Mouse (Mus musculus): ENCODE results near the gene Bmf. TPM values are rescaled to one million over a fixed set of nuclear protein-coding genes. Genes with fewer than 3 reads are reported as not detected.
A peak's percentile ranks its signal among the peaks of the same experiment; 100 is the strongest.

Gene Bmf
- polyA plus RNA-seq, 1 experiment from 2014 or later: 4.9 TPM

DNA sequence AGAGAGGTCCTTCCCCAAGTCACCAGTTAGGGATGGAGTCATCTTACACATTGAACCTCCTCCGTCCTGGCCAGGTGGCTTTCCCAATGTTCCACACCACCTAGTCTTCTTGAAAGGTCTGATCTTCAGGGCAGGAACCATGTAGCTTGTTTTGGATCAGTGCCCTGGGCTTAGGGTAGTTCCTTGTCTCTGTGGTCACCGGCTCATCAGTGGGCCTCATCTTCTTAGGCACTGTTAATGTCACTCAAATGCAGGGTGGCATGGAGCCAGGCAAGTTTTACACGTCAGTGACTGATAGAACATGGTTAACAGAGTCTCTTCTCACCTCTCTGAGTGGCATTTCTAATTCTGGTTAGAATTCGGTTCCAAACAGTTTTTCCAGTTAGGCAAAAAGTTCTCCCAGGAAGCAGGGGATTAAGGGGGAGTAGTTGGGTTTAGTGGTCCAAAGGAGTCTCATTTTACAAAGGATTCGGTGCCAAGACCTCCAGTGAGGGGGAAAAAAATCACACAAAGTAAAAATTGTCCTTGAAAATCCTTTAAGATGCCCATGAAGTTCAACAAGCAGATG is 26.2 kb downstream of the Bmf start:
- WGBS: 68% methylated on average over 5 of the region's 5 CpGs
- Histone ChIP-seq H3K27ac (peak overlapping the region; percentile 89), H3K9me3 (no peaks in the 10 kb centered on the region), H3K27me3 (ENCODE audit: insufficient read depth, poor library complexity, severe bottlenecking) (no peaks in the 10 kb centered on the region), H3K4me1 (replicated peaks) (peaks cover 50% of the 10 kb centered on the region), H3K36me3 (no peaks in the 10 kb centered on the region), H3K4me3 (no peak overlapping the region)
- DNase-seq (ENCODE audit: low spot score): no peak

DNA sequence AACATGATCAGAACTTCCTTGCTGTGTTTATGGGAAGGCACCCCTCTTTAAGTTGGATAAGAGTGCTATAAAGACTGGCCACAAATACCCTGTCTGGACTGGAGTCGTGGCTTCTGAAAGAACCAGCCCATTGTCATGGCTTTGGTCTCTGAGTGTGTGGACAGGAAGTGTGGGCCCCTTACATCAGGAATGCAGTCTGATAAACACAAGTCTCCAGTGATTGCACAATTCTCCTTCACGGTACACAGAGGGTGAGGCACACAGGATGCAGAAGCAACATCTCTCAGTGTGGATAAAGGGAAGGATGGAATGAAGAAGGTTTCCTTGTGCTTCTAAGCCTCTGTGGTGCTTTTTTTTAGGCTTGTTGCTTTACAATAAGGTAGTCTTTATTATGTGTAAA is 27.2 kb downstream of the Bmf start:
- Histone ChIP-seq H3K4me3 (no peak overlapping the region), H3K4me1 (replicated peaks) (peaks cover 48% of the 10 kb centered on the region), H3K27ac (peak overlapping the region; percentile 89; the same call in 1 of the 2 replicates), H3K27me3 (ENCODE audit: insufficient read depth, poor library complexity, severe bottlenecking) (no peaks in the 10 kb centered on the region), H3K36me3 (no peaks in the 10 kb centered on the region), H3K9me3 (no peaks in the 10 kb centered on the region)
- no peak for DNase-seq (ENCODE audit: low spot score)
- 56% methylated on average over 2 of the region's 2 CpGs for WGBS

DNA sequence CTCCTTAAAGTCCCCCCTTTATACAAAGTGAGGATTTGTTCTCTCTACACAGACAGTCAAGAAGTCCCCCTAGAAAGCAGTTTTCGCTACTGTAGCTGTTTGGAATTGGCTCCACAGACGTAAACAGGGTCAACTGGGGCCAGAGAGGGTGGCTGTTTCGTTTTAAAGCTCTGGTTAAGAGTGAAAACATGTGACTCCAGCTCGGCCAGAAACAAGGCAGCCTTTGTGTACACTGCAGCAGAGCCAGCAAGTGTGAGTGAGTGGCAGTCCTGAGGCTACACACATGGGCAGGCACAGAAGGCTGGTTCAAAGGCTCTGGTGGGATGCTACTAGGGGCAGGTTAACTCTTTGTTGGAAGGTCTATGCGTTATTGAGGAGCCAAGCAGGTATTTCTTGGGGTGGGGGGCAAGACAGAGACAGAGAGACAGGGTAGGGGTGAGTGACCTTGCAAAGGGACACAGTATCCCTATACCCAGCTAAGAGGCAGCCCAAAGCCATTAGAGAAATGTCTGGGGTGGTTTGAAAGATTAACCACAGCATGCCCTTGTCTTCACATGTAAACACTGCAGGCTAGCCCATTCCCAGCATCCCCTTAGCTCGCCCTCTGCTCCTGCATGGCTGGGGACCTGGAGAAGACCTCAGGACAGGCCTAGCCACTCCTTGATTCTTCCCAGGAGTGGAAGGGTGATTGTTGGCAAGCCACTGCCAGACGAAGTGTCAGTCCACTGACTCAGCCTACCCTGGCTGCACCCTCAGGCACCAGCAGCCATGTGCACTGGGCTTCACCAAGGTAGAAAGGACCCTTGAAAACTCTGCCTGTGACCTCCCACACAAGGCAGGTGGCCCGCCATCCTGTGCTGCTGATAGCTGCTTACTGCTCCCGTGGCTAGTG is 29.2 kb downstream of the Bmf start:
- H3K36me3 ChIP-seq: no peaks in the 10 kb centered on the region
- H3K27ac ChIP-seq: peak overlapping the region; percentile 89
- peaks cover 48% of the 10 kb centered on the region for H3K4me1 ChIP-seq (replicated peaks)
- H3K27me3 ChIP-seq (ENCODE audit: insufficient read depth, poor library complexity, severe bottlenecking): no peaks in the 10 kb centered on the region; the same call in 1 of the 2 replicates
- no peaks in the 10 kb centered on the region for H3K9me3 ChIP-seq
- peak; percentile 76 for DNase-seq (ENCODE audit: low spot score)
- no peak overlapping the region for H3K4me3 ChIP-seq
- WGBS: 42% methylated on average over 9 of the region's 9 CpGs

DNA sequence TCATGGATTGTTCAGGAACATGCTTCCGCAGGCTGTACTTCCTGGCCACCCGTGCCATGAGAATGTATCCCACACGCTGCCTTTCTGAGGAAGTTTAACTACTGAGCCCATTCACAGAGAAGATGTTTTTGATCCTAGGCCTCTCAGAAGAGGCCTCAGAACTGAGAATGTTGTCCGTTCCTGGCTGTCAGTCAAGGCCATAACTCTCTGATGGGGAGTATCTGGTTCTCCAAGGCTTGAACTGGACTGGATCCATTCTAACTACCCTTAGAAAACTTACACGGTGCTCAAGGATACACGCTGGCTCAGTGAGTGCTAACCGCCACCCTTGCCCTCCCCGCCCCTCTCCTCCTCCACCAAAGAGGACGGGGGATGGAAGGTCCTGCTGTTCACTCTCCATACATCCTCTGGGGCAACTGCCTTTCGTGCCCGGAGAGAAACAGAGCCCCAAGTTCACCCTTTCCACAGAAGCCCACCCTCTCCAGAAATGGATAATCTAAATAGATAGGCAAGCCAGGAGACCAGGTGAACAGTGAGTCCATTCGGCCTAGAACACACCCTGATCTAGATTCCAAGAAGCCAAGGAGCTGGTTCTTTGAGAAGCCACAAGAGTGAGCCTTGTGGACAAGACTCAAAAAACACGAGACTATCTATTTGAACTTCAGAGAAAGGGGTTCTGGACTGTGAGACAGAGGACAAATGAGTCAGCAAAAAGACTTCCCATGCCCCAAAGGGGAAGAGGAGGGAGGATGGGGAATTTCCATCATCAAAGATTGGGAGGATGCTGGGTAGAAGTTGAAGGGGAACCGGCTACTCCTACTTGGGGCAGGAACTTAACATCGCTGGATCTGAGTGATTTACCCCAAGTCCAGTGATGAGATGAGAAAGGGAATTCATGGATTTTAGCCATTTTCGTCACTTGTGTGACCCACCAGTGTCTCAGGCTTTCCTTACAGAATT is 36.8 kb downstream of the Bmf start:
- 81% methylated on average over 16 of the region's 16 CpGs for WGBS
- Histone ChIP-seq H3K9me3 (no peaks in the 10 kb centered on the region), H3K4me3 (no peak overlapping the region), H3K36me3 (no peaks in the 10 kb centered on the region), H3K27me3 (ENCODE audit: insufficient read depth, poor library complexity, severe bottlenecking) (peaks cover 4% of the 10 kb centered on the region; the same call in 1 of the 2 replicates), H3K27ac (peak overlapping the region; percentile 91), H3K4me1 (replicated peaks) (peaks cover 36% of the 10 kb centered on the region)
- DNase-seq (ENCODE audit: low spot score): no peak

DNA sequence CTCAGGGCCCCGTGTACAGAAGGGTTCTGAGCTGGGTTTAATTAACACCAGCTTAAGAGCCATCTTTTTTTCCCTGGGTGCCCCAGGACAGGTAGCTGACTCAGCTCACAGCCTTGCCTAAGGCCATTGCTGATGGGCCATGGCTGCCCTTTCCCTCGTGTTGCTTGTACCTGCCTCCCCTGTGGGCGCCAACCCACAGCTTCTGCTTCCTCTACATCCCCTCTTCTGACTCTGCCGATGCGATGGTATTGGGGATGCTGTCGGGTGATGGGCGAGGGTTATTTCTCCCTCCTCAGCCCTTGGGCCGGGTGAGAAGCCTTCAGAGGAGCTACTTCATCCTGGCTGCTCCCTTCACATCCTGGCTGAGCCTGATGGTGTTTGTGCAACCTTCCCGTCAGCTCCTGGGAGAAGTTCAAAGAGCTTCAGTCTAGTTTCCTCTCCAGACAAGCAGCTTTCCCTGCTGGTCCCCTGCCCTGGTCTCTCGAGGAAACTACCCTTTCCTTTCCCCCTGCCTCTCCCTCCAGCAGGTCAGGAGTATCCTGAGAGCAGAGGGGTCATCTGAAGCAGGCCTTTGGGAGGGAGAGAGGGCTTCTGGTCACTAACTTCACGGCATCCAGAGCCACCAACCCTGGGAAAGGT is 37.6 kb downstream of the Bmf start:
- peaks cover 4% of the 10 kb centered on the region; the same call in 1 of the 2 replicates for H3K27me3 ChIP-seq (ENCODE audit: insufficient read depth, poor library complexity, severe bottlenecking)
- H3K9me3 ChIP-seq: no peaks in the 10 kb centered on the region
- no peak for DNase-seq (ENCODE audit: low spot score)
- H3K4me1 ChIP-seq (replicated peaks): peaks cover 36% of the 10 kb centered on the region
- 61% methylated on average over 11 of the region's 11 CpGs for WGBS
- H3K27ac ChIP-seq: peak overlapping the region; percentile 91
- no peaks in the 10 kb centered on the region for H3K36me3 ChIP-seq
- no peak overlapping the region for H3K4me3 ChIP-seq

DNA sequence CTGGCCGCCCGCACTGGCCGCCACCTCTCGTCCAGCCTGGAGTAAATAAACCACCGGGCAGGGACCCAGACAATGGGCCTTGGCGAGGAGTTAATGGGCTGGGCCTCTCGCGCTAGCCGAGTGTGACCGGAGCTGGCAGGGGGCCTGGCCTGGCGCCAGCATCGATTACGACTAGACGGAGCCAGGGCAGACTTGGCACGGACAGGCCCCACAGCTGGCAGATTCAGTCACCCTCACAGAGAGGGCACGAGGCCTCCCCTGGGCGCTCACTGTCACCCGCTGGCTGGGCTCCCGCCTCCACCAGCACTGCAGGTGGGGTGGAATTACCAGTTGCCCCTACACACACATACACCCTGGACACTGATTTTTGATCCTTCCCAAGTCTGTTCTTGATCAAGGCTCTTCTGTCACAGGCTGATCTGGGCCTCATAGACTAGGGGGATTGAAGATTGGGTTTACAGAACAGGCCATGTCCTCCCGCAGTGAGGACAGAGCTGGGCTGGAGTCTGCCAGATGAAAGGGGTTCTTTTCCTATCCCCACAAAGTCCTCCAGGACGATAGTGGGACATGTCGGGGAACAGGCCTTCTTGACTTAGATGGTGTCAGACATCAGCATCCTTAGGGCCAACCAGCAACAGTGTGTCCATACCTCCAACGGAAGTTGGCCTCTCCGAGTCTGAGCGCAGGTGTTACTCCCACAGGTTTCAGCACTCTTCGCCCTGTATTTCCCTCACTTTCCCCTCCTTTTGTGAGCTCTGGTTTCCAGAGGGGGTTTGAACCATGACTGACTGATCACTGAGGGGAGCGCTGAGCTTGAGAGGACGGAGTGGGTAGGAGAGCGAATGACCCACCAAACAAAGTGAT is 38.8 kb downstream of the Bmf start:
- WGBS: 34% methylated on average over 29 of the region's 29 CpGs
- Histone ChIP-seq H3K27me3 (ENCODE audit: insufficient read depth, poor library complexity, severe bottlenecking) (0 out of 2 replicates have a peak, but pooled peaks cover 4% of the 10 kb centered on the region), H3K36me3 (no peaks in the 10 kb centered on the region), H3K4me1 (replicated peaks) (peaks cover 36% of the 10 kb centered on the region), H3K27ac (peak overlapping the region; percentile 91), H3K9me3 (no peaks in the 10 kb centered on the region), H3K4me3 (peak overlapping the region; percentile 35)
- peak; percentile 86 for DNase-seq (ENCODE audit: low spot score)

DNA sequence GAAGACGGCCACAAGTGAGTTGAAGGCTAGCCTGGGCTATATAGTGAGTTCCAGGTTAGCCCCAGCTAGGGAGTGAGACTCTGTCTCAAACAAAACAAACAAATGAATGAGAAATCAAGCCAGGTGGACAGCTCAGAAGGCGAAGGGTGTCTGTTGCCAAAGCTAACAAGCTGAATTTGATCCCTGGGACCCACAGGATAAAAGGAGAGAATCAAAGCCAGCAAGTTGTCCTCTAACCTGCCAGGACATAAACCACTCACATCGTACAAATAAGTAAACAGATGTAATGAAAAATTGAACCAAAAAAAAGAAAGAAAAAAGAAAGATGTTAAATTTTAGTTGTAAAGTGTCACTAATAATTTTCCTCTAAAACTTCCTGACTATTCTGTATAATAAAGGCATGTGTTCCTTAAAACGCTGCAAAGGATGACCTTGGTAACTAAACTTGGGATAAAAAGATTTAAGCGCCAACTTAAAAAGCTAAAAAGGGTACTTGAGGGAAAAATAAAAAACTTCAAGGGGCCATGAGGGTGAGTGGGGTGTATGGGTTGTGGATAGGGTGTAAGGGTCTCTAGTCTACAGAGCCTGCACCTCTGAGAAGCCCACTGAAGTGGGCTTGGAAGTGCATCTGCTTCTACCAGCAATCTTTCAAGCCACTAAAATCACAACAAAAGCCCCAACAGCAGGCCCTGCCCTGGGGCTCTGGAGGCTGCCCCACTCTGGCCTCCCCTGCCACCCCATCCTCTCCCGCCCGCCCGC is 39.6 kb downstream of the Bmf start:
- H3K36me3 ChIP-seq: no peaks in the 10 kb centered on the region
- H3K27ac ChIP-seq: peak overlapping the region; percentile 91
- H3K4me3 ChIP-seq: peak overlapping the region; percentile 35
- H3K9me3 ChIP-seq: no peaks in the 10 kb centered on the region
- 0 out of 2 replicates have a peak, but pooled peaks cover 4% of the 10 kb centered on the region for H3K27me3 ChIP-seq (ENCODE audit: insufficient read depth, poor library complexity, severe bottlenecking)
- DNase-seq (ENCODE audit: low spot score): no peak
- H3K4me1 ChIP-seq (replicated peaks): peaks cover 36% of the 10 kb centered on the region
- WGBS: 50% methylated on average over 8 of the region's 8 CpGs

DNA sequence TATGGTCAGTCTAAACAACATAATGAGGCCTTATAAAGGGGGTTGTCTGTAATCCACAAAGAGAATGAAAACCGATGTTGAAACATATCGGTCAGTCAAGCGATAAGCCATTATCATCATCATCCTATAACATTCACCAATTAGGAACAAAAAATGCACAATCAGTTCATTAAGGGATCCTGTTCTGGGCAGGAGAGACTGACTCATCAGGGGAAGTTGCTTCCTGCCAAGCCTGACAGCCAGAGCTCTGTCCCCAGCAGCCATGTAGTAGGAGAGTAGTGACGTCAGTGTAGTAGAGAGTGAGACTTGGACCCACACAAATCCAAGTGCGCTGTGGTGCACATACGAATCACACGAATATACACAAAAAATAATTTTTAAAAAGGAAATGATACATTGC is 42.4 kb downstream of the Bmf start:
- no peak for DNase-seq (ENCODE audit: low spot score)
- Histone ChIP-seq H3K4me3 (no peak overlapping the region), H3K27me3 (ENCODE audit: insufficient read depth, poor library complexity, severe bottlenecking) (0 out of 2 replicates have a peak, but pooled peaks cover 4% of the 10 kb centered on the region), H3K36me3 (no peaks in the 10 kb centered on the region), H3K9me3 (no peaks in the 10 kb centered on the region), H3K27ac (no peak overlapping the region), H3K4me1 (replicated peaks) (peaks cover 26% of the 10 kb centered on the region)
- WGBS: 92% methylated on average over 7 of the region's 7 CpGs

DNA sequence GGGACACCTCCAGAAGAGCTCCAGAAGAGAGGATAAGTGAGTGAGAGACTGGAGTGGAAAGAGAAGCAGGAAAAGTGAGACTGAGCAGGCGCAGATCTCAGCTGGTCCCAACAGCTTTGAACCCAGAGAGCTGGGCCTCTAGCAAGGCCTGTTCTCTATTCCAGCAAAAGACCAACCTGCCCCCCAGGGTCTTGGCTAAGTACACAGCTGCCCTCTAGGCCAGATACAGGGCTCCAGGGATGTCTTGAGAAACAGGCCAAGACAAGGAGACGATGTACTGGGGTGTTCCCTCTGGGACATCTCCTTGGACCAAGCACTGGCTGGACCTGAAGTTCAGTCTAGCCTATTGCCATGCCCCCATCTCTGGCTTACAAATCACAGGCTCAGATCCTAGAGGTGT is 49.3 kb downstream of the Bmf start:
- Histone ChIP-seq H3K27ac (peak overlapping the region; percentile 69), H3K4me3 (no peak overlapping the region), H3K27me3 (ENCODE audit: insufficient read depth, poor library complexity, severe bottlenecking) (no peaks in the 10 kb centered on the region), H3K36me3 (no peaks in the 10 kb centered on the region), H3K9me3 (no peaks in the 10 kb centered on the region), H3K4me1 (replicated peaks) (peaks cover 27% of the 10 kb centered on the region)
- WGBS: 86% methylated on average over 2 of the region's 2 CpGs
- DNase-seq (ENCODE audit: low spot score): no peak

DNA sequence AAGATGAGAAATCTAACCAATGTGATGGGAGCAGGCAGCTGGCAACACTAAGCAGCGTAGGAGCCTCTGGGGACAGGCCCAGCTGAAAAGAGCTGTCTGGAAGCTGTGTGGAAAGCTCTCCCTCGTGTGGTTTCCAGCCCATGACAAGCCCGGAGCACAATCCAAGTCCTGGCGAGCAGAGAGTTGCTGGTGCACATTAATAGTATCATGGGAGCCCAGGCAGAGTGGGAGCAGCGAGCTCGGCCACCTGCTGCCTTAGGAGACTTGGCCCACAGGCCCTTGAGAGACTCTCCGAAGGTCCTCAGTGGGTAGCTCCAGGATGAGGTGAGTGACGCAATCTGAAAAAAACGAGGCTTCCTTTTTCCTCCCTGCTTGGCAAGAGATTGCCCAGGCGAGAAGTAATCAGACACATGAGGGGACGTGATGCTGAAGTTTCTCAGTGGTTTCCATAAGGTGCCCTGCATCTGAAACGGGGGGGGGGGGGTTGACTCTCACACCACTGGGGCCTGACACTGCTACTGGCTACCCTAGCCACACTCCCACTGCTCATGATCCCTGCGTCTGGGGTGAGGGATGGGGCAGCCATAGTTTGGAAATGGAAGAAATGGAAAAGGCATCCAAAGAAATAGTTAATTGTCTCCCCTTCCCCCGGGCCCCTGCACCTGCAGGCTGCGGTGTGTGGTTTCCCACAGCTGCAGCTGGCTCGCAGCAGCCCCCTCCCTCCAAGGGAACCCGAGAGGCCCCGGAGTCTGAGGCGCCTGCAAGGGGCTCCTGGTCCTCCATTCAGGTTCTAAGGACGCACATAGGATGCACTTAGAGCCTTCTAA is 50.1 kb downstream of the Bmf start:
- Histone ChIP-seq H3K36me3 (no peaks in the 10 kb centered on the region), H3K4me1 (replicated peaks) (peaks cover 34% of the 10 kb centered on the region), H3K4me3 (no peak overlapping the region), H3K9me3 (no peaks in the 10 kb centered on the region), H3K27ac (peak overlapping the region; percentile 69), H3K27me3 (ENCODE audit: insufficient read depth, poor library complexity, severe bottlenecking) (no peaks in the 10 kb centered on the region)
- 52% methylated on average over 20 of the region's 20 CpGs for WGBS
- no peak for DNase-seq (ENCODE audit: low spot score)
